Mouse (Mus musculus) adrenal gland, adult (tissue): ENCODE data around the gene Shroom1.

Experiments used
- DNase-seq, 2 experiments: peaks; one replicate each; pipeline ENCODE4 v3.0.0; 2022 to 2023; ENCODE audit warnings: low spot score in 1 of 2; ENCODE audit not compliant: inconsistent age in 2 of 2

The Shroom1 gene

GRCm38 (mm10) chr11:53505026-53505663 is 48.1 kb downstream of the Shroom1 start:
- DNase-seq = peak in 1 of 2 experiments; percentile 19

- peak in 1 of 2 experiments; percentile 42 for DNase-seq
These were observed 50.2 kb downstream of the Shroom1 start for GRCm38 (mm10) chr11:53507098-53507805.

GRCm38 (mm10) chr11:53508152-53508551 is 51.1 kb downstream of the Shroom1 start:
- peak; percentile 83 to 91 for DNase-seq

GRCm38 (mm10) chr11:53508591-53508990 is 51.6 kb downstream of the Shroom1 start:
- no peak for DNase-seq

GRCm38 (mm10) chr11:53510351-53510750 is 53.3 kb downstream of the Shroom1 start:
- no peak for DNase-seq

- no peak for DNase-seq
These were observed 60.0 kb downstream of the Shroom1 start for GRCm38 (mm10) chr11:53516775-53517627.
